Mouse (Mus musculus) liver, postnatal 0 days (tissue): ENCODE measurements at regions not wholly inside any gene's neighbourhood (a gene's known extent, or its start where the extent isn't known, plus 50 kb on each side); places are given as distances from the start of the nearest gene placed in this dataset.

Experiments
- CTCF ChIP-seq: sonication (generic); IDR thresholded peaks from 2 replicates; pipeline ENCODE4 v1.5.1; 2016; ENCODE audit warnings: antibody characterized with exemption, low read depth
- EP300 ChIP-seq: IDR thresholded peaks from 2 replicates; pipeline ENCODE4 v1.6.1; 2016; ENCODE audit warnings: antibody characterized with exemption, low read depth, mild to moderate bottlenecking

DNA sequence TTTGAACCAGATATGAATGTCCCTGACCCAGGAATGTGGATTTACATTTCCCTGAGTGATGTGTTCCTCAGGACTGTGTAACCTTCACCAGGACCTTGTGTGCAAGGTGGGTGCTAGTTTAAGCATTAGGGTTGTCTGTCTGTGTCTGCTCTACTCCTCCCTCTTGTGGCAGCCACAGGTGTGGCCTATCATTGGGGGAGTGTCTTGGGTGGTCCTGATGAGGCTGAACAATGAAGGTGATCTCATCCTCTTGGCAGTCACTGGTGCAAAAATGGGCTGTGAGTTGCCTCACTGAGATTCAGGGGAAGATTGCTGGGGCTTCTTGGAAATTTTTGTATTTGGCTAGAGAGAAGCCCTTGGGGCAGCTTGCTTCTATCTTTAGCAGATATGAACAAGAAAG, 179.4 kb upstream of the Ube2e1 start:
- TF ChIP-seq CTCF, result peak; percentile 30
- no peak for TF ChIP-seq EP300
